Mouse (Mus musculus): ENCODE measurements around the gene Serpinc1. TPM values are rescaled to one million over a fixed set of nuclear protein-coding genes. Genes with fewer than 3 reads are reported as not detected.
"Not testable (repeated sequence)": the region's sequence is repeated elsewhere in the genome, so short reads cannot be mapped to it uniquely, and the experiment has no call there.

Serpinc1 gene
- total and polyA plus RNA-seq, 3 experiments: 0.19 to 1.3 TPM; not detected in 1

GRCm38 (mm10) chr1:160982887-160983286 lies 4.5 kb downstream of the Serpinc1 start:
- Histone ChIP-seq H3K9ac (ENCODE audit: control insufficient read depth, low read depth, low read length, poor library complexity, severe bottlenecking) (no peak overlapping the region), H3K4me1 (ENCODE audit: control insufficient read depth in 1 of 2, insufficient read depth in 2 of 2, low read length in 2 of 2) (peaks cover 0 to 4% of the 10 kb centered on the region in 2 experiments; a peak in 2 of 4 replicates), H3K9me3 (replicated peaks; ENCODE audit: insufficient read depth, low read length) (no peaks in the 10 kb centered on the region), H3K27ac (ENCODE audit: control insufficient read depth, low read depth, low read length) (no peak overlapping the region), H3K4me3 (ENCODE audit: control insufficient read depth in 1 of 2, insufficient read depth in 1 of 2, low read depth in 2 of 2, low read length in 2 of 2) (no peak overlapping the region), H3K27me3 (ENCODE audit: control insufficient read depth in 1 of 2, insufficient read depth in 2 of 2, low read length in 2 of 2) (no peaks in the 10 kb centered on the region), H3K79me2 (ENCODE audit: control insufficient read depth, insufficient read depth, low read length, poor library complexity) (no peaks in the 10 kb centered on the region), H3K36me3 (ENCODE audit: control insufficient read depth in 1 of 2, insufficient read depth in 2 of 2, low read length in 2 of 2) (no peaks in the 10 kb centered on the region)
- no peak for DNase-seq (ENCODE audit: low read depth, low spot score)
- TF ChIP-seq JUND (IDR thresholded peaks at IDR 0.05; ENCODE audit: low read depth, low read length) (no peak), USF2 (IDR thresholded peaks at IDR 0.05; ENCODE audit: borderline replicate concordance in 1 of 2, insufficient read depth in 1 of 2, low read depth in 1 of 2, low read length in 2 of 2) (no peak), SMC3 (IDR thresholded peaks at IDR 0.05; ENCODE audit: low read depth, low read length) (no peak), KAT2A (conservative IDR thresholded peaks at IDR 0.05; ENCODE audit: low read depth, low read length) (no peak), ZNF384 (IDR thresholded peaks at IDR 0.05; ENCODE audit: low read depth, low read length) (no peak), NELFE (IDR thresholded peaks at IDR 0.05; ENCODE audit: low read depth, low read length) (no peak), CTCF (IDR thresholded peaks at IDR 0.05 in 2 of 3, conservative IDR thresholded peaks at IDR 0.05 in 1 of 3; ENCODE audit: control insufficient read depth in 1 of 3, insufficient read depth in 1 of 3, low read depth in 2 of 3, low read length in 3 of 3, poor library complexity in 1 of 3, severe bottlenecking in 1 of 3) (no peak), POLR2AphosphoS5 (IDR thresholded peaks at IDR 0.05; ENCODE audit: borderline replicate concordance, low read depth, low read length) (no peak), MAFK (IDR thresholded peaks at IDR 0.05; ENCODE audit: borderline replicate concordance, low read depth, low read length) (no peak), BHLHE40 (IDR thresholded peaks at IDR 0.05; ENCODE audit: borderline replicate concordance, low read depth, low read length) (no peak), ZC3H11A (IDR thresholded peaks at IDR 0.05; ENCODE audit: low read depth, low read length) (no peak)

- H3K27me3 ChIP-seq (ENCODE audit: control insufficient read depth in 1 of 2, insufficient read depth in 2 of 2, low read length in 2 of 2); H3K36me3 ChIP-seq (ENCODE audit: control insufficient read depth in 1 of 2, insufficient read depth in 2 of 2, low read length in 2 of 2); H3K27ac ChIP-seq (ENCODE audit: control insufficient read depth, low read depth, low read length); H3K9ac ChIP-seq (ENCODE audit: control insufficient read depth, low read depth, low read length, poor library complexity, severe bottlenecking); H3K79me2 ChIP-seq (ENCODE audit: control insufficient read depth, insufficient read depth, low read length, poor library complexity); DNase-seq (ENCODE audit: low read depth, low spot score); H3K4me1 ChIP-seq (ENCODE audit: control insufficient read depth in 1 of 2, insufficient read depth in 2 of 2, low read length in 2 of 2); H3K9me3 ChIP-seq (replicated peaks; ENCODE audit: insufficient read depth, low read length); H3K4me3 ChIP-seq (ENCODE audit: control insufficient read depth in 1 of 2, insufficient read depth in 1 of 2, low read depth in 2 of 2, low read length in 2 of 2): not testable (repeated sequence)
Measured at GRCm38 (mm10) chr1:160984731-160985130, 6.3 kb downstream of the Serpinc1 start.

GRCm38 (mm10) chr1:160985477-160985876 lies 7.1 kb downstream of the Serpinc1 start:
- H3K27ac ChIP-seq (ENCODE audit: control insufficient read depth, low read depth, low read length): no peak overlapping the region
- no peaks in the 10 kb centered on the region for H3K79me2 ChIP-seq (ENCODE audit: control insufficient read depth, insufficient read depth, low read length, poor library complexity)
- no peaks in the 10 kb centered on the region for H3K27me3 ChIP-seq (ENCODE audit: control insufficient read depth in 1 of 2, insufficient read depth in 2 of 2, low read length in 2 of 2)
- DNase-seq (ENCODE audit: low read depth, low spot score): no peak
- TF ChIP-seq ZKSCAN1 (IDR thresholded peaks at IDR 0.05; ENCODE audit: low read depth, low read length) (no peak), GABPA (IDR thresholded peaks at IDR 0.05; ENCODE audit: low read depth, low read length) (no peak), MEF2A (IDR thresholded peaks at IDR 0.05; ENCODE audit: extremely low read depth, insufficient replicate concordance, low read depth, low read length, poor library complexity, severe bottlenecking) (no peak), GATA1 (IDR thresholded peaks at IDR 0.05; ENCODE audit: low read depth, low read length) (no peak), CTCF (IDR thresholded peaks at IDR 0.05 in 2 of 3, conservative IDR thresholded peaks at IDR 0.05 in 1 of 3; ENCODE audit: control insufficient read depth in 1 of 3, insufficient read depth in 1 of 3, low read depth in 2 of 3, low read length in 3 of 3, poor library complexity in 1 of 3, severe bottlenecking in 1 of 3) (no peak), MYC (IDR thresholded peaks at IDR 0.05; ENCODE audit: low read depth, low read length) (no peak), HCFC1 (IDR thresholded peaks at IDR 0.05; ENCODE audit: low read depth, low read length) (no peak), NRF1 (IDR thresholded peaks at IDR 0.05; ENCODE audit: insufficient read depth, low read depth, low read length, poor library complexity, severe bottlenecking) (no peak), POLR2AphosphoS5 (IDR thresholded peaks at IDR 0.05; ENCODE audit: borderline replicate concordance, low read depth, low read length) (no peak), MAZ (IDR thresholded peaks at IDR 0.05; ENCODE audit: low read depth, low read length) (no peak), CHD1 (IDR thresholded peaks at IDR 0.05; ENCODE audit: low read depth, low read length) (no peak), ETS1 (IDR thresholded peaks at IDR 0.05; ENCODE audit: low read depth, low read length) (no peak)
- H3K4me3 ChIP-seq (ENCODE audit: control insufficient read depth in 1 of 2, insufficient read depth in 1 of 2, low read depth in 2 of 2, low read length in 2 of 2): no peak overlapping the region
- H3K4me1 ChIP-seq (ENCODE audit: control insufficient read depth in 1 of 2, insufficient read depth in 2 of 2, low read length in 2 of 2): no peaks in the 10 kb centered on the region; a peak in 2 of 4 replicates
- no peak overlapping the region for H3K9ac ChIP-seq (ENCODE audit: control insufficient read depth, low read depth, low read length, poor library complexity, severe bottlenecking)
- H3K9me3 ChIP-seq (replicated peaks; ENCODE audit: insufficient read depth, low read length): no peaks in the 10 kb centered on the region
- no peaks in the 10 kb centered on the region for H3K36me3 ChIP-seq (ENCODE audit: control insufficient read depth in 1 of 2, insufficient read depth in 2 of 2, low read length in 2 of 2)
